Mouse (Mus musculus) liver, adult 2 months (tissue): Measurements from ENCODE around the gene Cyb5b. TPM values are rescaled to one million over a fixed set of nuclear protein-coding genes. Genes with fewer than 3 reads are reported as not detected.
"Not testable (repeated sequence)": the region's sequence is repeated elsewhere in the genome, so short reads cannot be mapped to it uniquely, and the experiment has no call there.

Source experiments
- DNase-seq: peaks from one replicate; pipeline ENCODE4 v3.0.0-alpha.2; 2011; ENCODE audit warnings: low read depth, low spot score; ENCODE audit errors: extremely low read depth
- H3K27ac ChIP-seq: fragments of 200-500 bp; replicated peaks from 2 replicates; pipeline ENCODE4 v1.5.1; 2012; ENCODE audit warnings: low read depth, mild to moderate bottlenecking, control low read depth, inconsistent platforms, low read length; ENCODE audit not compliant: insufficient read depth
- H3K27me3 ChIP-seq: fragments of 200-500 bp; 2 replicates; pipeline ENCODE4 v1.6.1; 2012; ENCODE audit warnings: mild to moderate bottlenecking, moderate library complexity, low read length, inconsistent platforms; ENCODE audit not compliant: control insufficient read depth, insufficient read depth
- H3K36me3 ChIP-seq: fragments of 200-500 bp; 2 replicates; pipeline ENCODE4 v1.6.1; 2012; ENCODE audit warnings: low read length, inconsistent platforms; ENCODE audit not compliant: control insufficient read depth, insufficient read depth
- H3K4me1 ChIP-seq: fragments of 200-500 bp; 2 replicates; pipeline ENCODE4 v1.6.1; 2011; ENCODE audit warnings: low read length; ENCODE audit not compliant: control insufficient read depth, insufficient read depth
- H3K4me3 ChIP-seq: fragments of 200-500 bp; 2 replicates; pipeline ENCODE4 v1.5.1; 2011; ENCODE audit warnings: low read depth, mild to moderate bottlenecking, control low read depth, low read length, moderate library complexity; ENCODE audit not compliant: insufficient read depth
- H3K79me2 ChIP-seq: fragments of 200-500 bp; 2 replicates; pipeline ENCODE4 v1.6.1; 2012; ENCODE audit warnings: inconsistent platforms, mild to moderate bottlenecking, low read length, moderate library complexity; ENCODE audit not compliant: control insufficient read depth, insufficient read depth
- H3K9ac ChIP-seq: fragments of 200-500 bp; 2 replicates; pipeline ENCODE4 v1.6.1; 2012; ENCODE audit warnings: low read depth, mild to moderate bottlenecking, control low read depth, inconsistent platforms, low read length
- CTCF ChIP-seq: fragments of 200-500 bp; IDR thresholded peaks from 2 replicates; pipeline ENCODE4 v1.5.1; 2011; ENCODE audit warnings: low read depth, low read length, control low read depth
- POLR2A ChIP-seq: fragments of 200-500 bp; IDR thresholded peaks from 2 replicates; pipeline ENCODE4 v1.6.1; 2011; ENCODE audit warnings: low read length, control low read depth; ENCODE audit not compliant: insufficient read depth; ENCODE audit errors: extremely low read depth
- WGBS: fragments of 180-500 bp; shearing (Covaris S2); methylation state at CpG from one replicate; pipeline ENCODE4 v1.1.7; 2018; 5-methylcytosine and 5-hydroxymethylcytosine counted together
- polyA plus RNA-seq: library from polyadenylated mRNA; depleted of rRNA; stranded (reverse); fragments of >200 nt; gene quantifications from 2 replicates; pipeline ENCODE4 v1.2.3, GENCODE M21; 2012
- total RNA-seq: library from RNA; depleted of rRNA; stranded (reverse); fragments of >200 nt; gene quantifications from 2 replicates; pipeline ENCODE4 v1.2.3, GENCODE M21; 2014

Gene Cyb5b
- total and polyA plus RNA-seq, 2 experiments, result 223 to 256 TPM

DNA sequence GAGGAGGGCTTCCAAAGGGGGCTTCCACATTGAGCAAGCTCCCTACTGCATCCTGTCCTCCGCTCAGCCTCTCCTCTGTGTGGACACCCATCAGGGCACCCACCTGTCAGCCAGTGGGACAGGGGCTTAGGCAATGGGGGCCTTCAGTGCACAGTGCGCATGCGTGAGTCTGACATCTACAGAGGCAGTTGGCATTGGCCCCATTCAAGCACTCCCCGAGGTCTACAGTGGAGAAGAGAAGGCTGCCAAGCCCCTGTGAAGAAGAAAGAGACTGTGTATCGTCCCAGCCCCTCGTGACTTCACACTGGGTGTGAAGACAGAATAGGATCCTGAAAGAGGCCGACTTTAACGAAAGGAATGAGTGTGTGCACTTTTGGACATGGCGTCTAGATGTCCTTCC lies 54.7 kb downstream of the Cyb5b start:
- H3K27me3 ChIP-seq, result no peaks in the 10 kb centered on the region
- H3K4me1 ChIP-seq, result peaks cover 1% of the 10 kb centered on the region
- no peak overlapping the region for H3K4me3 ChIP-seq
- TF ChIP-seq CTCF (no peak), POLR2A (no peak)
- no peak overlapping the region for H3K9ac ChIP-seq
- no peaks in the 10 kb centered on the region for H3K36me3 ChIP-seq
- H3K79me2 ChIP-seq, result no peaks in the 10 kb centered on the region
- no peak for DNase-seq
- H3K27ac ChIP-seq, result no peak overlapping the region
- WGBS, result 89% methylated on average over 9 of the region's 9 CpGs

DNA sequence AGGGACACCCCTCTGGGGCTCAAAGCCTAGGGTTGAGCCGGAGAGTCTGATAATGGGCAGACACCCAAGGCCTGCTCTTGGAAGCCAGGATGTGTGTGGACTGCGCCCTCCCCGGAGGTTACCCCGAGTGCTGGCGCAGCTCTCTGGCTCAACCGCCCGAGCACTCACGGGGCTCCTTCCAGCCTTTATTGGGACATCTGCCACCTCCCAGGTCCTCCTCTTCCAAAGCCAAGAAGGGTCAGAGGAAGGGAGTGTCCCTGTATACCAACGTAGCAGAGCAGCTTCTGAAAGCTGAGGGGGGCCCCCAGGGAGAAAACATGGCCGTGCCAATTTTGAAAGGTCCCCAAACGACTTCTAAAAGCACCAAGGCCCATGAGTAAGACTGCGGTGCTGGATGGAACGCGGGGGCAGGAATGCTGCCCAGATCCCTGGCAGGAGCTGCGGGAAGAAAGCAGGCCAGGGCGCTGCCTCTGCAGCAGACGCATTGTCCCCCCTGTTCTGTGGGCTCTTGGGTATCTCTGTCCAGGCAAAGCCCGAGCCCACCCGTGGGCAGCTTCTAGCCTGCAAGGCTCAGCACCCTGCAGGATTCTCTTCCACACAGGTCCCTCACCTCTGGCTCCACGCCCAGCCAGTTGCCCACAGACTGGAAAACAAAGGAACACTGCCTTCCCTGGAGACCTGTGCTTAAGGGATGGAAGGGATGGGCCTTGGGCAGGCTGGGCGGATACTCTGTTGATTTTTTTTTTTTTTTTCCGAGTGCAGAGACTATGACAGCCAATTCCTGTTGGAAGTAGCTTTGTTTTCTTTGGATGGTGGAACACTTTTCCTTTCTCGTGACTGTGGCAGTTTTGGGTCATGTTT lies 55.5 kb downstream of the Cyb5b start:
- Histone ChIP-seq H3K79me2 (no peaks in the 10 kb centered on the region), H3K36me3 (no peaks in the 10 kb centered on the region), H3K27ac (0 out of 2 replicates have a peak overlapping the region, but pooled peaks have one; percentile 5), H3K27me3 (no peaks in the 10 kb centered on the region), H3K9ac (no peak overlapping the region), H3K4me1 (peaks cover 1% of the 10 kb centered on the region), H3K4me3 (no peak overlapping the region)
- peak; percentile 81 for DNase-seq
- 50% methylated on average over 23 of the region's 23 CpGs for WGBS
- TF ChIP-seq POLR2A (no peak), CTCF (no peak)

DNA sequence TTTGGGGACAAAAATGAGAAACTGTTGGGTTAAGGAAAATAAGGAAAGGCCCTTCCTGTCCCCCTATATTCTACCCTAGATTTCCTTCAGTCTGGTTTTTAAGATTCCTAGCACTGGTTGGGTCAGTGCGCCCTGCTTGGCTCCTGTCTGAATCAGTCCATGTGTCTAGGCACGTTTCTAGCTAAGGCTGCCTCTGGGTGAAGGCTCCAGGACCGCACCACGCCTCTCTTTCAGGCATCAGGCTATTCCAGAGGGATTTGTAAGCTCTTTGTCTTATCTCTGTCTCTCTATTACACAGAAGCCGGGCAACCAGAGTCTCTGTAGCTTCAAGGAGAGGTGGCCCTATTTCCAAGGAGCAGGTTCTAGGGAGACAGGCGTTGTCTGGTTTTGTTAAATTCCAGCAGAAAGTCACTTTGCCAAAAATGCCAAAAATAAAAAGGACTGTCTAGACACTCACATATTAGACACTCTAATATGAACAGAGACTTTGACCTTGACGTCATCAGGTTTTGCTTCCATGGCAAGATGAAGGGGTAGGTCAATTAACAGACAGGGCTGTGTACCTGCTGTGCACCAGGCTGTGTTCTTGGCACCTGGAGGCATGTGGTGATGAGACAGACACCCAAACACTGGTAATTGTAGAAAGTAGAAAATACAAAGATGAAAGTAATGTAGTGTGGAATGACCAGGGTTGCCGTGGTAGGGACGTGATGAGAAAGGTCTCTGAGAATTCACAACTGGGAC lies 56.5 kb downstream of the Cyb5b start:
- 78% methylated on average over 9 of the region's 9 CpGs for WGBS
- H3K27ac ChIP-seq, result no peak overlapping the region
- DNase-seq, result peak; percentile 87
- H3K4me1 ChIP-seq, result peaks cover 1% of the 10 kb centered on the region
- no peak for TF ChIP-seq CTCF
- H3K4me3 ChIP-seq, result no peak overlapping the region
- H3K79me2 ChIP-seq, result no peaks in the 10 kb centered on the region
- H3K36me3 ChIP-seq, result no peaks in the 10 kb centered on the region
- H3K27me3 ChIP-seq, result no peaks in the 10 kb centered on the region
- H3K9ac ChIP-seq, result no peak overlapping the region

- WGBS, result 19% methylated on average over 7 of the region's 7 CpGs
- no peak for TF ChIP-seq POLR2A
- no peak for TF ChIP-seq CTCF
- H3K4me1 ChIP-seq, result peaks cover 1% of the 10 kb centered on the region
- peak; percentile 74 for DNase-seq
- H3K79me2 ChIP-seq, result no peaks in the 10 kb centered on the region
- H3K4me3 ChIP-seq, result no peak overlapping the region
- no peaks in the 10 kb centered on the region for H3K27me3 ChIP-seq
- no peaks in the 10 kb centered on the region for H3K36me3 ChIP-seq
- H3K9ac ChIP-seq, result no peak overlapping the region
- H3K27ac ChIP-seq, result no peak overlapping the region
Observed at GRCm38 (mm10) chr8:107209185-107209584, 58.7 kb downstream of the Cyb5b start.

GRCm38 (mm10) chr8:107212006-107212405 lies 61.6 kb downstream of the Cyb5b start:
- Histone ChIP-seq H3K27ac (no peak overlapping the region), H3K79me2 (no peaks in the 10 kb centered on the region), H3K4me1 (no peaks in the 10 kb centered on the region; the same call in none of the 2 replicates), H3K27me3 (no peaks in the 10 kb centered on the region), H3K9ac (no peak overlapping the region), H3K36me3 (no peaks in the 10 kb centered on the region), H3K4me3 (no peak overlapping the region)
- 92% methylated on average over 7 of the region's 7 CpGs for WGBS
- DNase-seq, result no peak
- no peak for TF ChIP-seq POLR2A

- not testable (repeated sequence) for H3K27me3 ChIP-seq, H3K4me1 ChIP-seq, H3K79me2 ChIP-seq, H3K4me3 ChIP-seq, H3K9ac ChIP-seq, H3K36me3 ChIP-seq, DNase-seq, H3K27ac ChIP-seq
- 65% methylated on average over 7 of the region's 7 CpGs for whole genome bisulfite sequencing
Observed at GRCm38 (mm10) chr8:107217230-107217629, 66.8 kb downstream of the Cyb5b start.
